Mouse (Mus musculus) embryonic fibroblast, embryonic 13.5 days (primary cell): ENCODE measurements around the gene Akap6.

Source experiments
- CTCF ChIP-seq: IDR thresholded peaks from 2 replicates; pipeline ENCODE4 v1.5.1; 2011; ENCODE audit warnings: mild to moderate bottlenecking, control low read depth, low read length, moderate library complexity, borderline replicate concordance; ENCODE audit not compliant: insufficient read depth
- POLR2A ChIP-seq: IDR thresholded peaks from 2 replicates; pipeline ENCODE4 v1.6.1; 2011; ENCODE audit warnings: low read depth, mild to moderate bottlenecking, control low read depth, low read length, moderate library complexity

DNA sequence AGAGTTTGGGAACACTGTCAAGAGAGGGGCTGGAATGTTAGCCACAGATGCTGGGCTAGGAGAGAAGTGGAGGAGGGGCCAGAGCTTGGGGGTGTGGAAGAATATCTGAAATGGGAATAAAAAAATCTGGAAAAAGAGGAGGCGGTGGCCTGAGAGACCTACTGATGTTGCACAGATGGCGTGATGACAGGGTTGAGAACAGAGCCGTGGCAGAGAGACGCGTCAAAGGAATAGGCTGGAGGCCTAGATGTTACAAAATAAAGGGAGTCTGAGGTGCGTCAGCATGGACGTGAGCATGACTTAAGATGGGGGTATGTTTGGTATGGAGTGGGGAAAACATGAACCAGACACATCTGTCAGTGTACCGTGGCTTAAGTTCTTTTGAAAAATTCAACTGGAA, 180.1 kb downstream of the Akap6 start:
- TF ChIP-seq CTCF (no peak), POLR2A (no peak)
